Mouse (Mus musculus) bone marrow, adult 2 months (tissue): Measurements from ENCODE around the gene Fnbp1.

Experiments
- CTCF ChIP-seq: fragments of 200-500 bp; IDR thresholded peaks from 2 replicates; pipeline ENCODE4 v1.5.1; 2011; ENCODE audit warnings: low read length, control low read depth; ENCODE audit not compliant: control insufficient read depth, insufficient read depth
- POLR2A ChIP-seq: fragments of 200-500 bp; IDR thresholded peaks from 2 replicates; pipeline ENCODE4 v1.6.1; 2011; ENCODE audit warnings: low read depth, mild to moderate bottlenecking, control low read depth, low read length, borderline replicate concordance; ENCODE audit not compliant: control insufficient read depth

DNA sequence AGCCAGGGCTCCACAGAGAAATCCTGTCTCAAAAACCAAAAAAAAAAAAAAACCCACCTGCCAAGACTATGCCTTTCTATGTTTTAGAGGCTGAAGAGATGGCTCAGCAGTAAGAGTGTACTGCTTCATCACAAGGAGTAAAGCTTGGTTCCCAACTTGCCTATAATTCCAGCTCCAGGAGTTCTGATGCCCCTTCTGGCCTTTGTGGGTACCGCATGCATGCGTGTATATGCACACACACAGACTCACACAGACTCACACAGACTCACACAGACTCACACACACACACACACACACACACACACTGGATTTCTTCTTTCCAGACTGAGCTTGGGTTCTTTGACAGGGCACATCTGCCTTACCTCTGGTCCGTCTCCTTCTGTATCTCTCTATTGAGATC is 101.8 kb downstream of the Fnbp1 start:
- TF ChIP-seq POLR2A (no peak), CTCF (no peak)
